Mouse (Mus musculus): ENCODE measurements at regions not wholly inside any gene's neighbourhood (a gene's known extent, or its start where the extent isn't known, plus 50 kb on each side); places are given as distances from the start of the nearest gene placed in this dataset.

- no peak for DNase-seq
- intact Hi-C loops (cut with DNase I) = no loop called here
Measured at GRCm38 (mm10) chr10:126748696-126749466, 152.3 kb downstream of the Atp23 start.

- no peak for DNase-seq
- intact Hi-C loops (cut with DNase I) = no loop called here
Measured at GRCm38 (mm10) chr10:126734661-126735060, 166.5 kb downstream of the Atp23 start.

DNA sequence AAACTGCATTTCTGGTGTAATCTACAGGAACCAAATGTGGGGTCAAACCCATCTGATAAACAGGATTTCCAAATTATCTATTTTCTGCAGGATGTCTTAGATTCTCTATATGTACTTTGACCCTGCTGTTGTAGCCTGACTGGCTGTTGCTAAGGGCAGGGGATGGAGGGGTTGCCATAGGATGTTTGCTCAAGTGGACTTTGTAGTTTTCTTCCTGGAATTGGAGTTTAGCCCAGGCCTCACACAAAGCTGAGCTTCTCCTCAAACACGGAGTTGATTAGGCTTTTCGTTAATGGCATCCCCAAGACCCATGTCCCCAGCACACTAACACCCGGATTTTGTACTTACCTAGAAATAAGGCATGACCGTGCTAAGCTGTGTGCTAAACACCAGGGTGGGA, 173.3 kb downstream of the Atp23 start:
- DNase-seq = no peak
- intact Hi-C loops (cut with DNase I) = no loop called here

GRCm38 (mm10) chr10:126717961-126718360, 183.2 kb downstream of the Atp23 start:
- intact Hi-C loops (cut with DNase I) = no loop called here
- no peak for DNase-seq

DNA sequence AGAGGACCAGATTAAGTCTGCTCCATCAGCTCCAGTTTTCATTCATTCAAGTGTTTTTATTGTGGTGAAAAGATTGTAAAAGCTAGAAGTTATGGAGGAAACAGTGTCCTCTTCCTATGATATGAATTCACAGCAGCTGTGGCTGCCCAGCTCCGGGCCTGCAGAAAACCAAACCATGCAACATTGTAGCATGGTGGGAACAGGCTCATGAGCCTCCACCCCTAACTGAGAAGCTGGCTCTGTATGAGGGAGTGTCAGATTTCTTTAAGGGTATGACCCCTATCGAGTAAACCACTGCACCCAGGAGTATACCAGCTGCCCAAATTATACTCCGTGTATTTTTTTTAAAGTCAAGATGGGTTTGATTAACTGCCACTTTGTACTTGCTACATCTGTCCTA, 189.4 kb downstream of the Atp23 start:
- no peak for DNase-seq
- intact Hi-C loops (cut with DNase I) = no loop called here

- no peak for DNase-seq
- intact Hi-C loops (cut with DNase I) = no loop called here
Measured at GRCm38 (mm10) chr10:126709219-126709917, 191.8 kb downstream of the Atp23 start.

GRCm38 (mm10) chr10:126708730-126709129, 192.4 kb downstream of the Atp23 start:
- intact Hi-C loops (cut with DNase I) = no loop called here
- DNase-seq = no peak

DNA sequence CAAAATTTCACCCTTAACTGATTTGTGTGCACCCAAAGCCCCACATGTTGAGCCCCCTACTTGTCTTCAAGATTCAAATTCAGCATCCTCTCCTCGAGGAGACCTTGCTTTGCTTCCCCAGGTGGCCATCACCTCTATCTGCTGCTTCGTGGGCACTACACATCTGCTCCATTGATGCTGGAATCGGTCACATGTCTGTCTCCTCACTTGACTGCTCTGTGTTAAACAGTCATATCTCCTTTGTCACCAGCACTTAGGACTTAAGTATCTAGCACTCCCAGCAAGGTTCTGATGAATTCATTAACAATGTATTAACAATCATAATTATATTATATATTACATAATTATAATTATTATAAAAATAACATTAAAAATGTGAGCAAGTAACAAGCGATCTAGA, 192.9 kb downstream of the Atp23 start:
- DNase-seq = no peak
- intact Hi-C loops (cut with DNase I) = no loop called here

GRCm38 (mm10) chr10:126697086-126697485, 204.1 kb downstream of the Atp23 start:
- no peak for DNase-seq
- intact Hi-C loops (cut with DNase I) = no loop called here

DNA sequence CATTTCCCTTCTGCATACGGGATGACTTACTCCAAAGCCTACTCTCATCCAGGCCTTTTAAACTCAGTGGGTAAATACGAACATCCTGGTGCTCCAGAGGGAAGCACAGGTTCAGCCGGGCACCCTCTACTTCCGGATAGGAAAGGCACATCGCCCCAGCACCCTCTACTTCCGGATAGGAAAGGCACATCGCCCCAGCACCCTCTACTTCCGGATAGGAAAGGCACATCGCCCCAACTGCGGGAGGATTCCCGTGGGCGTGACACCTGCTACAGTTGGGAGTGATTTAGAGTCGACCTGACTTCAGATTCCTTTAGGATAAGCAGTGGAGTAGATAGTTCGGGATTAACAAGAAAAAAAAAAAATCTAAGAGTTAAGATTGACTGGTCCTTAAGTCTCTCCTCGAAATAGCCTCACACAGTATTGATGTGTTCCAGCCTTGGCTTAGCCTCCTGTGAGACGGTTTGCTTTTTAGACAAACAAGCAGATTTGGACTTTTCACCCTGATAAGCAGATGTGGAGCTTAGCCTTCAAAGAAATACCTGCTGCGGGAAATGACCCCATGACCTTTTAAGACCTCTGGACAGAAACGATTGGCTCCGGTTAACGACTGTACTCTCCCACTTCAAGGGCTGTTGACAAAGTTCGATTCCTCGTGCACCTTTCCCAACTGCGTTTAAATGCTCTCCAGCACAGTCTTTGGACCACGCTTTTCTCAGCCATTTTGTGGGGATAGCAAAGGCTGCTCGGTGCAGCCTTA, 210.1 kb downstream of the Atp23 start:
- intact Hi-C loops (cut with DNase I) = no loop called here
- DNase-seq = no peak

GRCm38 (mm10) chr10:126680275-126681184, 220.6 kb downstream of the Atp23 start:
- DNase-seq = no peak
- intact Hi-C loops (cut with DNase I) = no loop called here

DNA sequence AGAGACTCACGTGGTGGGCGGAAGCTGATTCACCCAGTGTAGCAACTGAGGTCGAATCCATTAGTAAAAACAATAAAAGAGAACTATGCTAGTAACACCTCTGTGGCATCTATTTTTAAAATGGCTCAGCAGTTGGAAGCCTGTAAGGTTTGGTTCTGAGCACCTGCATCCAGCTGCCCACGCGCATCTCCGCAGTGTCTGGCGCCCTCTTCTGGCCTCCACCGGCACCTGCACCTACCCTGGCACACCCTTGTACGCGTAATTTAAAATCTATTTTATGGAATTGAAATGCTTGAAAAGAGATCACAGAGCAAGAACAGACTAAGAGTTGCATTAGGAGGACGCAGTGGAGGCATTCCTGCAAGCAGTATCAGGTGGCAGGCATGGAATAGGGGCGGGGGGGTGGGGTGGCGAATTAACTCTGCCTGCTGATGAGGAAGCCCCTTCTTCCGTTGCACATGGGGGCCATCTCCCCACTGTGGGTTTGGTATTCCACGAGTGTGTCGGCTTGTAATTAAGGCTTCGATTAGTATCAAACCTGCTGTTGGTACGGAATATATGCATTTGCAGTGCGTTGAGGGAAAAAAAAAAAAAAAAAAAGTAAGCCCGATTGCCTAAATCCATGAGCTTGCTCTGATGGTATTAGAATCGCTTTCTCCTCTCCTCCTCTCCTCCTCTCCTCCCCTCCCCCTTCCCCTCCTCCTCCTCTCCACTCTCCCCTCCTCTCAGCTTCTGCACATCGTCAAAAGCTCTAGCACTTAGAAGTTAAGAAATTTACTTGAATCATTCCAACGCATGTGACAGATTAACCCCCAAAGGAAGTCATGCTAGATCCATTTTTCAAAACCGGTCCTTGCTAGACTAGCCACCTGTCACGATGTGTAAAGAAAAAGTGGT, 221.7 kb downstream of the Atp23 start:
- intact Hi-C loops (cut with DNase I) = no loop called here
- DNase-seq = no peak

- no peak for DNase-seq
- intact Hi-C loops (cut with DNase I) = no loop called here
Measured at GRCm38 (mm10) chr10:126673437-126673836, 227.7 kb downstream of the Atp23 start.

- intact Hi-C loops (cut with DNase I) = no loop called here
- DNase-seq = no peak
Measured at GRCm38 (mm10) chr10:126664408-126665083, 236.6 kb downstream of the Atp23 start.

DNA sequence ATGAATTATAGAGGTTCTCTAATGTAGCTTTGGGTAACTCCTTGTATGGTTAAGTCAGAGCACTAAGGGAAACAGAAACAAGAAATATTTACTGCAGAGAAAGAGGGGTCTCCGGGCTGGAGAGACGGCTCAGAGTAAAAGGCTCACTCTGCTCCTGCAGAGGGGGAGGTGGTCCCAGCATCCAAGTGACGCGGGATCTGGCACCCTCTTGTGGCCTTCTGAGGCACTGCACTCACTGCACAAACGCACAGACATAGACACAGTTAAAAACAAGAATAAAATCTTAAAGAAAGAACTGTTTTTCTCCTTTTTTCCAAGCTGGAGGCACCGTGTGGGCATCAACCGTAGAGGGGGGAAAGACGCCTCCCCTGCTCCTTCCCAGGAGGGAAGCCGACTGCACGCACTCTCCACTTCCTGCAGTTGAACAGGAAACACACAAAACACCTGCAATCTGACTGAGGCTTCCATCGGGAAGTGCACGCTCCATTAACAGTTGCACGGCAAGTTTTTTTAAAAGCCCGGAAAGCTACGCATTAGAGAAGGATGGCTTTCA, 237.6 kb downstream of the Atp23 start:
- intact Hi-C loops (cut with DNase I) = no loop called here
- DNase-seq = no peak

GRCm38 (mm10) chr10:126662765-126663164, 238.4 kb downstream of the Atp23 start:
- intact Hi-C loops (cut with DNase I) = no loop called here

GRCm38 (mm10) chr10:126661095-126661615, 240.0 kb downstream of the Atp23 start:
- intact Hi-C loops (cut with DNase I) = no loop called here

More at GRCm38 (mm10) chr10:126662765-126663164, 238.4 kb downstream of the Atp23 start:
- no peak for DNase-seq

DNA sequence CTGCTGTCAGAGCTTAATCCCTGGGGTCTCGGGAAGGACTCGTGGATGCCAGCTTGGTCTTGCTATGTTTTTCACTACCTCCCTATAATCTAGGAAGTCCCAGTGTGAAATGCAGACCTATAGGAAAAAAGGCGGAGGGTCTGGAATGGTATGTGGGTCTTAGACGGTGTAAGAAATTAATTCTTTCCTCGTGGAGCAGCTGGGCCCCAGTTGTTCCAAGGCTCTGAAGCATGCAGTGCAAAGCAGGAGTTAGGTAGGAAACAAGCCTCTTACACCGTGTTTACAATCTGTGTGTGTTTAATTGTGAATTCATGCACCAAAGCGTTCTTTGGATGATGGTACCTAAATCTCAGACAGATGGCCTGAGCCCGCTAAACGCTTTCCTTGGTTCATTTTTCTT, 241.1 kb downstream of the Atp23 start:
- intact Hi-C loops (cut with DNase I) = no loop called here
- no peak for DNase-seq

More at GRCm38 (mm10) chr10:126661095-126661615, 240.0 kb downstream of the Atp23 start:
- DNase-seq = no peak
